Mouse (Mus musculus) adrenal gland, adult (tissue): ENCODE data around the gene Tsnaxip1.
"Not testable (repeated sequence)": the region's sequence is repeated elsewhere in the genome, so short reads cannot be mapped to it uniquely, and the experiment has no call there.

Experiments
- DNase-seq, 2 experiments: peaks; one replicate each; pipeline ENCODE4 v3.0.0; 2022 to 2023; ENCODE audit warnings: low spot score in 1 of 2; ENCODE audit not compliant: inconsistent age in 2 of 2

The Tsnaxip1 gene

DNA sequence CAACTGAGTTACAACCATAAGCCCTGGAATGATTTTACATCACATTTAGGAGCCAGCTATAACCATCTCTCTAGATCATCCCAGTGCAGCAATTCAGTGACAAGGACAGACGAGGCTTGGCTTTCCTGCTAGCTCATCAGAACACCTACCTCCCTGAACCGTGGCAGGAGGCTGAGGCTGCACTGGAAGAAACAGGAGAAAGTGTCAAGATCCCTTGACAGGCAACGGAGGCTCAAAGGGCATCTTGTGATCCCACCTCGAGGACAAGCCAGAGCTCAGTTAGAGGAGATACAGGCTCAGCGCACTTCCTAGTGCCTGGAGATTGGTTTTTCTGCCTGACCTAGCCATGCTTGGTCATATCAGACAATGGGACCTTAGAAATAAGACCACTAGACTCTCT lies 15.0 kb upstream of the Tsnaxip1 start:
- no peak for DNase-seq

- DNase-seq = no peak
These were observed 14.3 kb upstream of the Tsnaxip1 start for GRCm38 (mm10) chr8:105813241-105813640.

DNA sequence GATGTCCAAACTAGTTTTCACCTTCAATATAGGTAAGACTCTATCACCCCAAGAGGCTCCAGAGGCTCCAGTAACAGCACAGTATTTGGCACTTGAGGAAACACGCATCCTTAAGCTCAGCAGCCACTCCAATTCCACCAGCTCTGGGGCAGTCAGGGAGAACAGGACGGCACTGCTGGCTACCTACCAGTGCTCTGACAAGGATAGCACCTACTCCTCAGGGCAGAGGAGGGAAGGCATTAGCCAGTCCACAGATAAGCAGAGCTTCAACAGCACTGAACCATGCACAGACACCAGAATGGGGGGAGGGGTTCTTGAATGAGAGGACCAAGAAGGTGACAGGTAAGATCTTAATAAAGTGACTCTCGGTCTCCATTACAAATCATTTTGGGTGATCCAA lies 7.9 kb upstream of the Tsnaxip1 start:
- no peak for DNase-seq

DNA sequence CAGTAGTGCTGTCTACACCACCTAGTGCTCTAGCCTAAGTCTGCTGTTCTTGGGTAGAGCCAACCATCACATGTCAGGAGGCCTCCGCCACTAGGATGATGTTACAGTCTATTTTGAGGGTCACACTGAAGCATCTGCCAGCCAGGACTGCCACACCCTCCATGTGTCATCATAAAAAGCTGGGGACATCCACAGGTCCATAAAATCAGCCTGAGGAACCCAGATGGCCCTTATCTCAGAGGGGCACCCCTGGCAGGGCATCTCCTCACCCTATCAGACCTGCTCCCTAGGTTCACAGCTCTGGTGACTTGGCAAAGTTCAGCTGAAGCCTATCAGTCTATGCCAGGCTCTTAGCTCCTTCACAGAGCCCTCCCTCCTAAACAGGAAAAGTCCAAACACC lies 6.6 kb upstream of the Tsnaxip1 start:
- no peak for DNase-seq

- DNase-seq = no peak
These were observed 2.0 kb upstream of the Tsnaxip1 start for GRCm38 (mm10) chr8:105825506-105825905.

- no peak for DNase-seq
These were observed 1.2 kb upstream of the Tsnaxip1 start for GRCm38 (mm10) chr8:105826379-105826778.

DNA sequence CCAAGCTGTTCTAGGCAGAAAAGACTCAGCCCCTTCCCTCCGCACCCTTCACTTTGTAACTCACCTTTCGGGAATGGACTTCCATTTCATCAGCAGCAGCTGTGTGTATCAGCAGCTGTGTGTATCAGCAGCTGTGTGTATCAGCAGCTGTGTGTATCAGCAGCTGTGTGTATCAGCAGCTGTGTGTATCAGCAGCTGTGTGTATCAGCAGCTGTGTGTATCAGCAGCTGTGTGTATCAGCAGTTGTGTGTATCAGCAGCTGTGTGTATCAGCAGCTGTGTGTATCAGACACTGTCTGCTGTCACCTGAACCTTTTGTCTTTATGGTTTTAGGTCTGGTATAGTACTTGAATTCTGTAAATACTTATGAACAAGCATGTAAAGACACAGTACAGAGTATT lies 6.2 kb downstream of the Tsnaxip1 start:
- DNase-seq = not testable (repeated sequence)

- peak; percentile 72 to 93 for DNase-seq
These were observed 7.8 kb downstream of the Tsnaxip1 start for GRCm38 (mm10) chr8:105835318-105835717.

GRCm38 (mm10) chr8:105836991-105837390 lies 9.5 kb downstream of the Tsnaxip1 start:
- no peak for DNase-seq

DNA sequence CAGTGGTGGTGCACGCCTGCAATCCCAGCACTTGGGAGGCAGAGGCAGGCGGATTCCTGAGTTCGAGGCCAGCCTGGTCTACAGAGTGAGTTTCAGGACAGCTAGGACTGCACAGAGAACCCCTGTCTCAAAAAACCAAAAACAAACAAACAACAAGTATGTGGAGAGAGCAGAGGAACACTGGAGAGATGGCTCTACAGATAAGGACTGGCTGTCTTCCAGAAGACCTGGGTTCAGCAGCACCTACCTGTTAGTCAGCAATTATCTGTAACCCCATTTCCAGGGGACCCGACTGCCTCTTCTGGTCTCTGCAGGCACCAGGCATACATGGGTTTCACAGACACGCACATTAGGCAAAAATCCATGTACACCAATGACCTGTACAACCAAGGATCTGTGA lies 11.7 kb downstream of the Tsnaxip1 start:
- no peak for DNase-seq

- no peak for DNase-seq
These were observed 19.1 kb downstream of the Tsnaxip1 start for GRCm38 (mm10) chr8:105846678-105847077.

DNA sequence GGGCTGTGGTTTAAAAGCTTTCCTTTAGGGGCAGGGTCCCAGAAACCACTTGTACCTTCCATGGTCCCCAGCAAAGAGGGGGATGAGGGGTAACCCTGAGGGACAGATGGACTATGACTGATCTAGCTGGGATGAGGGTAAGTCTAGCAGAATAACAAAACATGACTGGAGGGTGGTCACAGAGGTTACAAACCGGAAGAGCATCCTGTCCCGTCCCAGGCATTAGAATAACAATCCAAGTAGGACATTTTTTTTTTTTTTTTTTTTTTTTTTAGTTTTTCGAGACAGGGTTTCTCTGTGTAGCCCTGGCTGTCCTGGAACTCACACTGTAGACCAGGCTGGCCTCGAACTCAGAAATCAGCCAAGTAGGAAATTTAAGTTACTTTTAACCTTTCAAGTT lies 22.5 kb downstream of the Tsnaxip1 start:
- DNase-seq = no peak

- no peak for DNase-seq
These were observed 23.1 kb downstream of the Tsnaxip1 start for GRCm38 (mm10) chr8:105850611-105851010.

- peak; percentile 89 to 97 for DNase-seq
These were observed 24.2 kb downstream of the Tsnaxip1 start for GRCm38 (mm10) chr8:105851651-105852143.

GRCm38 (mm10) chr8:105852146-105852729 lies 24.7 kb downstream of the Tsnaxip1 start:
- peak; percentile 28 to 65 for DNase-seq

- peak in 1 of 2 experiments; percentile 44 for DNase-seq
These were observed 25.6 kb downstream of the Tsnaxip1 start, which contains the start of gene Cenpt for GRCm38 (mm10) chr8:105853178-105853577. Cenpt (minus strand) TSS chr8:105853278.

DNA sequence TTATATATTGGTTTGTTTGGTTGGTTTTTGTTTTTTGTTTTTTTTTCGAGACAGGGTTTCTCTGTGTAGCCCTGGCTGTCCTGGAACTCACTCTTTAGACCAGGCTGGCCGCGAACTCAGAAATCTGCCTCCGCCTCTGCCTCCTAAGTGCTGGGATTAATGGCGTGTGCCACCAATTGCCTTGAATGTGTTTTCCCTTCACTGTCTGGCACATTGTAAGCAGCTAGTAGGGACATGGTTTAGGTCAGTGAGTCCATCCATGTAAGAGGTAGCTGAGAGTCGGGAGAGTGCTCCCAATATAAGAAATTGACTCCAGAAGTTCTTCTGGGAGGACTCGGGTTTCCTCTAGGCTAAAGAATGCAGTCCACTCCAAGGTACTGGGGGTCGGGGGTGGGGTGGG lies 26.8 kb downstream of the Tsnaxip1 start:
- peak in 1 of 2 experiments; percentile 42 for DNase-seq

DNA sequence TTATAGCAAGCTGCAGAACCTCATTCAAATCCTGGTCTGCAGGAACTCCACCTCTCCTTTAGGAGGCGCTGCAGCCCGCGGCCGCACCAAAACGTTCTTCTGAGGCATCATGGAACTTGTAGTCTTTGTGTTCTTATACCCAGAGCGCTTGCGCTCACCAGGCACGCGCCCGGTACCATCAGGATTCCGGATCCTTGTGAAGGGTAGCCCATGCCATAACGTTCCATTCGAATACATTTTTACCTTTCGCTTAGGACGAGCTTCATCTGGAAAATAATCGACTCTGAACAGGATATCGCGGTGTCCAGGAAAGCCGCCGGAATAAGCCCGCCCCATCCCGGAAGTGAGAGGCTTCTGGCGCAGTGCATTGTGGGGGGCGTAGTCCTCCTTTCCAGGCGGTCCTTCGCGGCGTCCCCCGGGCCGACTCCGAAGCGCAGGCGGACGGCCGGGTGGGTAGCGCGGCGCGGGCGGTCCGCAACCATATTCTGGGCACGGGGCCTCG lies 27.2 kb downstream of the Tsnaxip1 start, which contains the start of gene Thap11:
TSS of gene Thap11 (plus strand) at position 418 of the 502 bp plus-strand sequence.
- peak; percentile 93 to 97 for DNase-seq

- DNase-seq = peak; percentile 70 to 76
These were observed 28.0 kb downstream of the Tsnaxip1 start for GRCm38 (mm10) chr8:105855248-105856167.

DNA sequence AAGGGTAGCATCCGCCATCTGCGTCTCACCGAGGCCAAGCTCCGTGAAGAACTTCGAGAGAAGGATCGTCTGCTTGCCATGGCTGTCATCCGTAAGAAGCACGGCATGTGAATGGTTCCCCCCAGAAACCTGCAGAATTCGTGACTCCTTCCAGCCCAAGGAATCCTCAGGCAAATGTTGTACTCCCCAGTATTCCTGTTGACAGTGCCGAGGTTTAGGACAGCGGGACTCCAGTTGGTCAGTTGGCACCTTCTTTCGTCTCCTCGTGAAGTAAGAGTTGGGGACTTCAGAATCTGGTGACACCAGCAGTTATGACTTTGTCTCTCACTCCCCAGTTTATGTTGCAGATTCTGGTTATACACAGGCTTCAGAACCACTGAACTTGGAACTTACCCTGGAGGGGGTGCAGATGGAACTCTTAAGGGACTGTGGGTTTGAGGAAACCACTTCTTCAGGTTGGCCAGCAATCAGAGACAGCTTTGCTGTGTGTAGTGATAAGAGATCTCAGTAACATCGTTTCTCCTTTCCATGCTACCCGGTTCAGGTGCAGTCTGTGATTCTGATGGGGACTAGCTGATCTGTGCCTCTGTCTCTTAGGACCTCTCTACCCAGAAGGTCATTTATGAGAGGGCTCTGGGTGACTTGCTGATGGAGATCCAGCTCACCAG lies 28.8 kb downstream of the Tsnaxip1 start:
- DNase-seq = no peak

- no peak for DNase-seq
These were observed 31.0 kb downstream of the Tsnaxip1 start for GRCm38 (mm10) chr8:105858495-105858894.
